Mouse (Mus musculus) ES-Bruce4 (cell line): ENCODE data around the gene Tes. TPM values are rescaled to one million over a fixed set of nuclear protein-coding genes. Genes with fewer than 3 reads are reported as not detected.

Source experiments
- H3K27ac ChIP-seq: 2 replicates; pipeline ENCODE4 v1.5.1; 2012; ENCODE audit warnings: low read length, inconsistent platforms; ENCODE audit not compliant: insufficient read depth
- H3K27me3 ChIP-seq: 2 replicates; pipeline ENCODE4 v1.6.1; 2012; ENCODE audit warnings: mild to moderate bottlenecking, low read length, inconsistent platforms; ENCODE audit not compliant: control insufficient read depth, poor library complexity, insufficient read depth, severe bottlenecking
- H3K36me3 ChIP-seq: 2 replicates; pipeline ENCODE4 v1.6.1; 2012; ENCODE audit warnings: inconsistent platforms, mild to moderate bottlenecking, low read length, moderate library complexity; ENCODE audit not compliant: control insufficient read depth, poor library complexity, insufficient read depth, severe bottlenecking
- H3K4me1 ChIP-seq: one replicate; pipeline ENCODE4 v1.8.1; 2011; ENCODE audit warnings: low read length; ENCODE audit not compliant: control insufficient read depth, insufficient read depth
- H3K4me3 ChIP-seq: 2 replicates; pipeline ENCODE4 v1.5.1; 2011; ENCODE audit warnings: low read depth, mild to moderate bottlenecking, low read length
- H3K9ac ChIP-seq: 2 replicates; pipeline ENCODE4 v1.6.1; 2012; ENCODE audit warnings: low read depth, mild to moderate bottlenecking, inconsistent platforms; ENCODE audit not compliant: poor library complexity, severe bottlenecking
- H3K9me3 ChIP-seq: replicated peaks from 2 replicates; pipeline ENCODE4 v1.6.1; 2012; ENCODE audit warnings: mild to moderate bottlenecking, low read length, inconsistent platforms; ENCODE audit not compliant: control insufficient read depth, poor library complexity, insufficient read depth, severe bottlenecking
- CTCF ChIP-seq: IDR thresholded peaks from one replicate; pipeline ENCODE4 v1.8.1; 2011; ENCODE audit warnings: low read depth, low read length
- EP300 ChIP-seq: IDR thresholded peaks from 2 replicates; pipeline ENCODE4 v1.6.1; 2011; ENCODE audit warnings: low read depth, low read length; ENCODE audit not compliant: insufficient read depth
- POLR2A ChIP-seq: IDR thresholded peaks from one replicate; pipeline ENCODE4 v1.8.1; 2011; ENCODE audit warnings: low read length; ENCODE audit not compliant: insufficient read depth
- polyA plus RNA-seq: library from polyadenylated mRNA; stranded (reverse); fragments of >200 nt; gene quantifications from 2 replicates; pipeline ENCODE4 v1.2.4, GENCODE M21; 2011; ENCODE audit warnings: low read depth; ENCODE audit not compliant: missing spikeins, insufficient read depth, insufficient read length

The Tes gene
- polyA plus RNA-seq, 1 experiment: 59.6 TPM

GRCm38 (mm10) chr6:17151071-17151715 is 86.2 kb downstream of the Tes start:
- TF ChIP-seq EP300 (no peak), CTCF (no peak), POLR2A (no peak)
- H3K36me3 ChIP-seq: no peaks in the 10 kb centered on the region
- H3K4me1 ChIP-seq: no peaks in the 10 kb centered on the region
- H3K27ac ChIP-seq: no peak overlapping the region
- H3K4me3 ChIP-seq: no peak overlapping the region
- H3K27me3 ChIP-seq: no peaks in the 10 kb centered on the region
- no peak overlapping the region for H3K9ac ChIP-seq
- no peaks in the 10 kb centered on the region for H3K9me3 ChIP-seq

GRCm38 (mm10) chr6:17152551-17152950 is 87.6 kb downstream of the Tes start:
- TF ChIP-seq CTCF (no peak), EP300 (no peak), POLR2A (no peak)
- no peak overlapping the region for H3K9ac ChIP-seq
- no peak overlapping the region for H3K4me3 ChIP-seq
- H3K9me3 ChIP-seq: no peaks in the 10 kb centered on the region
- no peaks in the 10 kb centered on the region for H3K36me3 ChIP-seq
- no peaks in the 10 kb centered on the region for H3K27me3 ChIP-seq
- H3K4me1 ChIP-seq: no peaks in the 10 kb centered on the region
- no peak overlapping the region for H3K27ac ChIP-seq

Other genes starting within 250 kb of the Tes start
- gene Tfec, start 166.7 kb upstream of the Tes start, polyA plus RNA-seq: not detected in 2 replicates
- 4.7 and 6.4 TPM in 2 replicates for gene Cav2, start 216.0 kb downstream of the Tes start, polyA plus RNA-seq
- gene Cav1, start 241.2 kb downstream of the Tes start, polyA plus RNA-seq: 22.4 and 28.7 TPM in 2 replicates